Mouse (Mus musculus) midbrain, embryonic 11.5 days (tissue): Measurements from ENCODE around the gene Slc24a3. TPM values are rescaled to one million over a fixed set of nuclear protein-coding genes. Genes with fewer than 3 reads are reported as not detected.

Source experiments
- ATAC-seq: fragments of 200-750 bp; cut with Nextera tagmentation; 2 replicates; pipeline ENCODE4 v1.8.0; 2017; ENCODE audit warnings: moderate TSS enrichment, moderate library complexity; ENCODE audit not compliant: low FRiP score
- DNase-seq: peaks from one replicate; pipeline ENCODE4 v3.0.0; 2015; ENCODE audit warnings: low spot score; ENCODE audit errors: missing footprints
- H3K27ac ChIP-seq: fragments of 300-500 bp; sonication (generic); 2 replicates; pipeline ENCODE4 v1.5.1; 2014; ENCODE audit warnings: low read depth, low read length
- H3K27me3 ChIP-seq: fragments of 300-500 bp; sonication (generic); 2 replicates; pipeline ENCODE4 v1.6.1; 2014; ENCODE audit warnings: mild to moderate bottlenecking, low read length, moderate library complexity, mixed read lengths; ENCODE audit not compliant: control insufficient read depth, insufficient read depth
- H3K36me3 ChIP-seq: fragments of 300-500 bp; sonication (generic); 2 replicates; pipeline ENCODE4 v1.6.1; 2014; ENCODE audit warnings: mild to moderate bottlenecking, low read length, moderate library complexity, mixed read lengths; ENCODE audit not compliant: control insufficient read depth, insufficient read depth
- H3K4me1 ChIP-seq: fragments of 300-500 bp; sonication (generic); 2 replicates; pipeline ENCODE4 v1.6.1; 2014; ENCODE audit warnings: low read length; ENCODE audit not compliant: control insufficient read depth, insufficient read depth
- H3K4me2 ChIP-seq: fragments of 300-500 bp; sonication (generic); 2 replicates; pipeline ENCODE4 v1.6.1; 2014; ENCODE audit warnings: mild to moderate bottlenecking, moderate library complexity
- H3K4me3 ChIP-seq: fragments of 300-500 bp; sonication (generic); 2 replicates; pipeline ENCODE4 v1.5.1; 2014; ENCODE audit warnings: low read depth, low read length
- H3K9ac ChIP-seq: fragments of 300-500 bp; sonication (generic); 2 replicates; pipeline ENCODE4 v1.6.1; 2014; ENCODE audit warnings: low read length
- H3K9me3 ChIP-seq: fragments of 300-500 bp; sonication (generic); 2 replicates; pipeline ENCODE4 v1.6.1; 2016; ENCODE audit warnings: low read length; ENCODE audit not compliant: control insufficient read depth
- WGBS: fragments of 180-500 bp; shearing (Covaris S2); extraction: QIAGEN DNeasy Blood & Tissue Kit; methylation state at CpG from one replicate; pipeline ENCODE4 v1.1.7; 2014; 5-methylcytosine and 5-hydroxymethylcytosine counted together
- polyA plus RNA-seq: library from polyadenylated mRNA; unstranded; fragments of >200 nt; fragmentation: Nextera tagmentation; extraction: Ambion mirVana; gene quantifications from 2 replicates; pipeline ENCODE4 v1.2.1, GENCODE M21; 2014

Slc24a3 gene
- polyA plus RNA-seq, 1 experiment from 2014 or later, result 1.9 TPM

DNA sequence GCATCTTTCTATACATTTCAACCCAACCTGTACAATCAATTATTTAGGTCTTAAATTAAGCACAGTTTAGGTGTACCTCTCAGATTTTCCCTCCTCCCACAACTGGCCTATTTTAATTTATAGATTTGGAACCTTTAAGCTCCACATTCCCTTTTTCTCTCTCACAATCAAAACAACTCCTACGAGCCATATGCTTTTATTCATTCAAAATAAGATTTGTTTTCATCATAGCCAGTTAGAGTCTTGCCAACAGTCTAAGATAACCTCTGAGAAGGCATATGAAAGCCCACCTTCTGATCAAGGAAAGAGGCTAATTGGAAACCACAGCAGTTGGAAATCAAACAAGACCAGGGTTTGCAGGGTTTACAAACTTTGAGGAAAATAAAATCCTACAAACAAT, 177.0 kb downstream of the Slc24a3 start:
- Histone ChIP-seq H3K9ac (no peak overlapping the region), H3K4me3 (no peak overlapping the region), H3K9me3 (no peaks in the 10 kb centered on the region), H3K27ac (no peak overlapping the region), H3K4me2 (no peak overlapping the region), H3K27me3 (no peaks in the 10 kb centered on the region), H3K36me3 (no peaks in the 10 kb centered on the region), H3K4me1 (no peaks in the 10 kb centered on the region)
- DNase-seq, result no peak
- WGBS, result 84% methylated on average over 1 of the region's 1 CpGs
- no peak for ATAC-seq

DNA sequence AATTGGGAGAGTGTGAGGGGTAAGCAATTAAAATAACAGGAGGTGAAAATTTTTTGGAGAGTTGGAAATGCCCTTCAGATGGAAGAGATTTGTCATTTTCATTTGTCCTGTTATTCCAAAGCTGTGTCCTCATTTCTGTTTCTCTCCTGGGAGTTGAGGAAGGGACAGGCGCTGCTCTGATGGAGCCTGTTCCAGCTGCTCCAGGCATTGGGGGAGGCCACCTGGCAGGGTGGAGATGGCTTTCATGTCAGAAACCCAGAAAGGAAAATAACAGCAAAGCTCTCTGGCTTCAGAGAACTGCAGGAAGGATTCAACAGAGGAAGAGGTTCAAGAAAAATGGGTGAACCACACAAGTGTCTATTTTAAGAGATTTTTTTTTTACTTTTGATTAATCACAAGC, 186.2 kb downstream of the Slc24a3 start:
- Histone ChIP-seq H3K27ac (no peak overlapping the region), H3K36me3 (no peaks in the 10 kb centered on the region), H3K4me3 (no peak overlapping the region), H3K27me3 (no peaks in the 10 kb centered on the region), H3K4me2 (no peak overlapping the region), H3K4me1 (no peaks in the 10 kb centered on the region), H3K9ac (no peak overlapping the region), H3K9me3 (no peaks in the 10 kb centered on the region)
- 67% methylated on average over 1 of the region's 1 CpGs for WGBS
- DNase-seq (no peak), ATAC-seq (no peak)

GRCm38 (mm10) chr2:145358236-145358942, 190.8 kb downstream of the Slc24a3 start:
- Histone ChIP-seq H3K9me3 (no peaks in the 10 kb centered on the region), H3K4me1 (no peaks in the 10 kb centered on the region), H3K27ac (no peak overlapping the region), H3K4me2 (no peak overlapping the region), H3K36me3 (no peaks in the 10 kb centered on the region), H3K4me3 (no peak overlapping the region), H3K27me3 (no peaks in the 10 kb centered on the region), H3K9ac (no peak overlapping the region)
- ATAC-seq (no peak), DNase-seq (no peak)
- 82% methylated on average over 6 of the region's 6 CpGs for WGBS

DNA sequence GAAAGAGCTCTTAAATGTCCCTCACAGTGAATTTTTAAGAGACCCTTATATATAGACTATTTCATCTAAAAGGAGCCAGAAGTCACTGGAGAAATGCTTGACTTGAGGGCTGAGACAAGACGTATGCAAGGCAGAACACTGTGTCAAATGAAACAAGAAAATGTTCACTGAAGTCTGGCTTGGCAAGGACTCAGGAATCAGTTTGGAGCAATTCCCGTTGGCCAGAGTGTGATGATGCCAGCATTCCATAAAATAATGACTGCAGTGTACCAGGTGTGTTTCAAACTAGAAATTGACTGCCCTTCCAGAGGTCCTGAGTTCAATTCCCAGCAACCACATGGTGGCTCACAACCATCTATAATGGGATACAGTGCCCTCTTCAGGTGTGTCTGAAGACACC, 196.1 kb downstream of the Slc24a3 start:
- DNase-seq (no peak), ATAC-seq (no peak)
- H3K27me3 ChIP-seq, result no peaks in the 10 kb centered on the region
- 84% methylated on average over 2 of the region's 2 CpGs for WGBS
- H3K4me3 ChIP-seq, result no peak overlapping the region
- H3K27ac ChIP-seq, result no peak overlapping the region
- H3K36me3 ChIP-seq, result no peaks in the 10 kb centered on the region
- H3K9me3 ChIP-seq, result no peaks in the 10 kb centered on the region
- no peak overlapping the region for H3K4me2 ChIP-seq
- no peaks in the 10 kb centered on the region for H3K4me1 ChIP-seq
- H3K9ac ChIP-seq, result no peak overlapping the region

DNA sequence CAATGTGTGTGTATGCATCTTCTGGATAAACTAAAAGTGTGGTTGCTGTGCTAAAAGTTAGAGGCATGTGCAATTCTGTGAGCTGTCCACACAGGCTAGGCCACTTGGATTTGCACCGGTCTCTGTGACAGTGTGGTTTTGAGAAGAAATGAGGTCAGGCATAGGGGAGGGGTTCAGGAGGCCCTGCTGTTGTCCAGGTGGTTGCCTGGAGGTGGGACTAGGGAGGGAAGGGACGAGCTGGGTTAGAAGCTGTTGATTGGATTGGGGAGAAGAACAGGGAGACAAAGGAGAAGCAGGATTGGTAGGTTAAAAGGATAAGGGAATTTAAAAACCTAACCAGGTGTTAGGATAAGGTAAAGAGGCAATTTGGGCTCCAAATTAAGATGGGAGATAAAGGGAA, 201.1 kb downstream of the Slc24a3 start:
- DNase-seq (no peak), ATAC-seq (no peak)
- WGBS, result 66% methylated on average over 2 of the region's 2 CpGs
- Histone ChIP-seq H3K9ac (no peak overlapping the region), H3K36me3 (no peaks in the 10 kb centered on the region), H3K4me2 (no peak overlapping the region), H3K27ac (no peak overlapping the region), H3K27me3 (no peaks in the 10 kb centered on the region), H3K9me3 (no peaks in the 10 kb centered on the region), H3K4me3 (no peak overlapping the region), H3K4me1 (no peaks in the 10 kb centered on the region)

DNA sequence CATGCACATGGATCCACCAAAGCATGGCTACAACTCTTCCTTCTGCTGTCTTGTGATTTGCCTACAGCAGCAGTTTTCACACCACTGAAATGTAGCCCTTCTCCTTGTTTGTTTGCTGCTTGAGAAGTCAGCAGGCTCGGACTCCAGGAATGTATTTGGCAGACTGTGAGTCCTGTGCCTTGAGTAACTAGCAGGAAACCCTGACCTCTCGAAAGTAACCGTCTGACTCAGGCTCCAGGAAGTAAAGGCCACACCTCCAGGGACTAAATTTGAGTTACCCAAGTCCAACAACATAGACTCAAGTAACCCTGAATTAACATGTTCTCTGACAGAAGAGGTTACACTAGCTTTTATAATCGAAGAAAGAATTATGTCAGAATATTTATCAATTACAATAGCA, 203.2 kb downstream of the Slc24a3 start:
- H3K27ac ChIP-seq, result no peak overlapping the region
- H3K4me2 ChIP-seq, result no peak overlapping the region
- H3K27me3 ChIP-seq, result no peaks in the 10 kb centered on the region
- WGBS, result 81% methylated on average over 4 of the region's 4 CpGs
- H3K9ac ChIP-seq, result no peak overlapping the region
- no peaks in the 10 kb centered on the region for H3K9me3 ChIP-seq
- H3K4me1 ChIP-seq, result no peaks in the 10 kb centered on the region
- ATAC-seq (no peak), DNase-seq (no peak)
- no peaks in the 10 kb centered on the region for H3K36me3 ChIP-seq
- H3K4me3 ChIP-seq, result no peak overlapping the region

DNA sequence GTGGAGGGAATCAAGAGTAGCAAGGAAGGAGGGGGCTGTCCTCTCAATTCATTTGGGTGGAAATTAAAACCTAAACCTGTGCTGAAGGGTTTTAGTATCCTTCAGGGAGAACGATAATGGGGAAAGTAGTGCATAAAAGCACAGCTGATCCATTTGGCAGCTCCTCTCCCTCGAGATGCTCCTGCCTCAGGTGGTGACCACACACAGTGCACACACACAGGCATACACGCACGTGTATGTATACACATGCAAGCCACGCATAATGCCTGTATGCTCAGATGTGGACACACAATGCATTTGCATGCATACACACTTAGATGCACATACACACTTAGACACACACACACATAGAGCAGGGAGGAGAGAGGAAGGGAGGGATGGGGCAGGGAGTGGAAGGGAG, 206.2 kb downstream of the Slc24a3 start:
- Histone ChIP-seq H3K4me2 (no peak overlapping the region), H3K27me3 (no peaks in the 10 kb centered on the region), H3K4me3 (no peak overlapping the region), H3K9me3 (no peaks in the 10 kb centered on the region), H3K4me1 (no peaks in the 10 kb centered on the region), H3K27ac (no peak overlapping the region), H3K36me3 (no peaks in the 10 kb centered on the region), H3K9ac (no peak overlapping the region)
- ATAC-seq (no peak), DNase-seq (no peak)
- 81% methylated on average over 5 of the region's 5 CpGs for WGBS

DNA sequence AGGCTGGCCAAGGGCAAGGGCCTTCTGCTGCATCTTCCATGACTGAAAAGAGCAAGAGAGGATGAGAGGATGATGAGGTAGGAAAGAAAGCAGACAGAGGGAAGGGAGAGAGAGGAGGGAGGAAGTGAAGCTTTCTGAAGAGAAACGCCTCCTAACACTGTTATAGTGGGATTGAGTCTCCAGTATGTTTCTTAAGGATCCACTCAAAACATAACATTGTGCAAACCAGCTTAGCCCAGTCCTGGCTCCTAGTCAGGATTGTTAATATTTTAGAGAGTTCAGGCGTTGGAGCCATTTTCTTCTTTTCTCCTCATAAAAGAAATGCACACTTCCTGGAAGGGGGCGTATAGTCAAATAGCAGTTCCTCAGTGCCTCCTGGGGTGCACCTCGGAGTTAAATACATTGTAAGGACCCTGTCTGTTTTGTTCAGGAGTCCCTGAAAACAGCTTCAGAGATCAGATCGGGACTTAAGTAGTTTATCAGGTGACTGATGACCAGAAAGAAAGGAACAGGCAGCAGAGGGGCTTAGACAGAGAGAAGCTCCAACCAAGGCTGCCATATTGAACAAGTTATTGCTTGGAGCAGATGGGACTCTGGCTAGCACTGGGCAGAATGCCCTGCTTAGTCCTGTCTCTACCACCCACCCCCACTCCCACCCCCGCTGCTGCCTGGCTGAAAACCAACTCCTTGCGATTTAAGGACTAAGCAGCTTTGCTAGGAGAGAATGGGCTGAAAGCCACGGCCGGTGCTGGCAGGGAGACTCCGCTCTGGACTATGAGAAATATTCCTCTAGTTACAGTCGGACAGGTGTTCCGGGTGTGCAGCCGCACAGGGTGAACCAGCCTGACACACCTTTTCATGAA, 215.6 kb downstream of the Slc24a3 start:
- 81% methylated on average over 13 of the region's 13 CpGs for WGBS
- no peak for ATAC-seq

GRCm38 (mm10) chr2:145384221-145384620, 216.7 kb downstream of the Slc24a3 start:
- Histone ChIP-seq H3K27ac (no peak overlapping the region), H3K36me3 (no peaks in the 10 kb centered on the region), H3K27me3 (no peaks in the 10 kb centered on the region), H3K4me3 (no peak overlapping the region), H3K4me1 (no peaks in the 10 kb centered on the region), H3K9ac (no peak overlapping the region), H3K9me3 (no peaks in the 10 kb centered on the region), H3K4me2 (no peak overlapping the region)
- DNase-seq, result peak; percentile 12
- WGBS, result 90% methylated on average over 2 of the region's 2 CpGs
- ATAC-seq, result no peak

More for the DNA sequence above, 215.6 kb downstream of the Slc24a3 start:
- no peaks in the 10 kb centered on the region for H3K27me3 ChIP-seq
- no peaks in the 10 kb centered on the region for H3K4me1 ChIP-seq
- no peaks in the 10 kb centered on the region for H3K9me3 ChIP-seq
- DNase-seq, result no peak
- no peak overlapping the region for H3K27ac ChIP-seq
- no peak overlapping the region for H3K9ac ChIP-seq
- H3K36me3 ChIP-seq, result no peaks in the 10 kb centered on the region
- no peak overlapping the region for H3K4me3 ChIP-seq
- no peak overlapping the region for H3K4me2 ChIP-seq
